Mouse (Mus musculus) B cell, adult 67 days (primary cell): ENCODE results near the gene Ccdc121. TPM values are rescaled to one million over a fixed set of nuclear protein-coding genes. Genes with fewer than 3 reads are reported as not detected.

ENCODE experiments used
- total RNA-seq, 2 experiments: library from RNA; stranded (reverse); gene quantifications; 4 replicates each; pipeline ENCODE4 v1.2.4; 2023

Ccdc121 gene
- total RNA-seq: not detected

GRCm38 (mm10) chr1:181511307-181511706 is at the start of gene Ccdc121:
Gene Ccdc121 (minus strand): TSS chr1:181511451.

Other genes starting within 250 kb of the Ccdc121 start
- not detected for gene Cnih3, start 158.8 kb downstream of the Ccdc121 start, total RNA-seq
- gene Dnah14, start 65.1 kb upstream of the Ccdc121 start, total RNA-seq: not detected